Mouse (Mus musculus): ENCODE measurements around the gene Kbtbd3. TPM values are rescaled to one million over a fixed set of nuclear protein-coding genes. Genes with fewer than 3 reads are reported as not detected.
A peak's percentile ranks its signal among the peaks of the same experiment; 100 is the strongest.

Kbtbd3 gene
- total and polyA plus RNA-seq, 2 experiments from 2014 or later = 9.3 to 10.5 TPM

GRCm38 (mm10) chr9:4318939-4319721 is 9.5 kb downstream of the Kbtbd3 start:
- no peak for TF ChIP-seq CTCF (IDR thresholded peaks at IDR 0.05; ENCODE audit: low read depth)
- no peak for ATAC-seq
- Histone ChIP-seq H3K9ac (replicated peaks; ENCODE audit: low read length) (no peak overlapping the region), H3K4me1 (ENCODE audit: insufficient read depth, low read length) (no peaks in the 10 kb centered on the region), H3K4me3 (ENCODE audit: low read length) (no peak overlapping the region), H3K27me3 (ENCODE audit: insufficient read depth, low read length) (no peaks in the 10 kb centered on the region), H3K4me2 (ENCODE audit: low read depth, low read length) (no peak overlapping the region), H3K36me3 (ENCODE audit: insufficient read depth, low read length) (0 out of 2 replicates have a peak, but pooled peaks cover 8% of the 10 kb centered on the region), H3K27ac (no peak overlapping the region), H3K9me3 (ENCODE audit: low read length) (no peaks in the 10 kb centered on the region)
- 88% methylated on average over 6 of the region's 6 CpGs for WGBS
- no peak for DNase-seq (ENCODE audit: low spot score)

- Histone ChIP-seq H3K4me1 (ENCODE audit: insufficient read depth, low read length) (no peaks in the 10 kb centered on the region), H3K4me2 (ENCODE audit: low read depth, low read length) (no peak overlapping the region), H3K4me3 (ENCODE audit: low read length) (no peak overlapping the region), H3K36me3 (ENCODE audit: insufficient read depth, low read length) (no peaks in the 10 kb centered on the region), H3K9ac (replicated peaks; ENCODE audit: low read length) (no peak overlapping the region), H3K9me3 (ENCODE audit: low read length) (no peaks in the 10 kb centered on the region), H3K27me3 (ENCODE audit: insufficient read depth, low read length) (no peaks in the 10 kb centered on the region), H3K27ac (no peak overlapping the region)
- ATAC-seq (no peak), DNase-seq (ENCODE audit: low spot score) (no peak)
- TF ChIP-seq CTCF (IDR thresholded peaks at IDR 0.05; ENCODE audit: low read depth) = no peak
- WGBS = 97% methylated on average over 1 of the region's 1 CpGs
Observed at GRCm38 (mm10) chr9:4353163-4353562, 43.5 kb downstream of the Kbtbd3 start.

- ATAC-seq (peak; percentile 100), DNase-seq (ENCODE audit: low spot score) (peak; percentile 100)
- peak within 1 kb of the TSS; percentile 71 for H3K9ac ChIP-seq (replicated peaks; ENCODE audit: low read length)
- H3K4me2 ChIP-seq (ENCODE audit: low read depth, low read length) = peak within 1 kb of the TSS; percentile 88
- H3K4me3 ChIP-seq (ENCODE audit: low read length) = peak within 1 kb of the TSS; percentile 81
- H3K27me3 ChIP-seq (ENCODE audit: insufficient read depth, low read length) = no peaks in the 10 kb centered on the region
- under 1% methylated on average over 30 of the region's 31 CpGs for WGBS
- no peaks in the 10 kb centered on the region for H3K9me3 ChIP-seq (ENCODE audit: low read length)
- no peaks in the 10 kb centered on the region for H3K36me3 ChIP-seq (ENCODE audit: insufficient read depth, low read length)
- TF ChIP-seq CTCF (IDR thresholded peaks at IDR 0.05; ENCODE audit: low read depth) = no peak; the same call in 1 of the 2 replicates
- H3K27ac ChIP-seq = peak within 1 kb of the TSS; percentile 93
- 0 out of 2 replicates have a peak, but pooled peaks cover 4% of the 10 kb centered on the region for H3K4me1 ChIP-seq (ENCODE audit: insufficient read depth, low read length)
Observed at GRCm38 (mm10) chr9:4375828-4376639, 66.4 kb downstream of the Kbtbd3 start, which contains the start of gene Msantd4. Msantd4 (plus strand) TSS chr9:4376562.

GRCm38 (mm10) chr9:4376640-4377120 is 67.0 kb downstream of the Kbtbd3 start:
- H3K4me3 ChIP-seq (ENCODE audit: low read length) = peak overlapping the region; percentile 81
- no peaks in the 10 kb centered on the region for H3K36me3 ChIP-seq (ENCODE audit: insufficient read depth, low read length)
- no peak for TF ChIP-seq CTCF (IDR thresholded peaks at IDR 0.05; ENCODE audit: low read depth)
- 0 out of 2 replicates have a peak, but pooled peaks cover 4% of the 10 kb centered on the region for H3K4me1 ChIP-seq (ENCODE audit: insufficient read depth, low read length)
- no peaks in the 10 kb centered on the region for H3K27me3 ChIP-seq (ENCODE audit: insufficient read depth, low read length)
- ATAC-seq (no peak; the same call in 1 of the 2 replicates), DNase-seq (ENCODE audit: low spot score) (no peak)
- no peaks in the 10 kb centered on the region for H3K9me3 ChIP-seq (ENCODE audit: low read length)
- WGBS = under 1% methylated on average over 15 of the region's 15 CpGs
- H3K9ac ChIP-seq (replicated peaks; ENCODE audit: low read length) = peak overlapping the region; percentile 71
- H3K4me2 ChIP-seq (ENCODE audit: low read depth, low read length) = peak overlapping the region; percentile 88
- H3K27ac ChIP-seq = peak overlapping the region; percentile 74

Small RNAs within 50 kb of the gene (microRNA-seq; reads per million reads assigned to microRNA genes)
- gene Gm22195 (0 reads per million in 2 experiments), gene Gm23992 (0 reads per million in 2 experiments)

Other genes starting within 250 kb of the Kbtbd3 start
- gene Aasdhppt, start 362 bp upstream of the Kbtbd3 start, total RNA-seq (2014; rRNA removed) = 20.9 and 21.9 TPM in 2 replicates
- 29.2 and 30.9 TPM in 2 replicates for gene Aasdhppt, start 362 bp upstream of the Kbtbd3 start, polyA plus RNA-seq (2015; fragmentation: Nextera tagmentation; extraction: Ambion mirVana)
- 21.2 and 24.4 TPM in 2 replicates for gene Msantd4, start 66.7 kb downstream of the Kbtbd3 start, total RNA-seq (2014; rRNA removed)
- gene Msantd4, start 66.7 kb downstream of the Kbtbd3 start, polyA plus RNA-seq (2015; fragmentation: Nextera tagmentation; extraction: Ambion mirVana) = 34.2 and 35.2 TPM in 2 replicates